Mouse (Mus musculus) v-Abl transformed pro-B cells (cell line): ENCODE data around the gene Napepld.
"Not testable (repeated sequence)": the region's sequence is repeated elsewhere in the genome, so short reads cannot be mapped to it uniquely, and the experiment has no call there.

ENCODE experiments used
- in situ Hi-C, 2 experiments: fragments of 400-800 bp; cut with MboI; formaldehyde crosslinking; loops; one replicate each; pipeline ENCODE4 v1.15.1; 2025; ENCODE audit not compliant: unreplicated experiment in 2 of 2

Gene Napepld

GRCm38 (mm10) chr5:21712127-21712715 is 11.0 kb upstream of the Napepld start:
- in situ Hi-C loops = no loop called here

- in situ Hi-C loops = not testable (repeated sequence)
These were observed 6.8 kb upstream of the Napepld start for GRCm38 (mm10) chr5:21708011-21708410.

GRCm38 (mm10) chr5:21706546-21706945 is 5.3 kb upstream of the Napepld start:
- in situ Hi-C loops = no loop called here

- in situ Hi-C loops = no loop called here
These were observed 2.5 kb upstream of the Napepld start for GRCm38 (mm10) chr5:21703708-21704107.

- in situ Hi-C loops = no loop called here
These were observed 1.8 kb upstream of the Napepld start for GRCm38 (mm10) chr5:21702873-21703475.

- in situ Hi-C loops = no loop called here
These were observed 791 bp upstream of the Napepld start for GRCm38 (mm10) chr5:21702009-21702364.

GRCm38 (mm10) chr5:21700934-21701333 is 262 bp downstream of the Napepld start:
- in situ Hi-C loops = no loop called here

- in situ Hi-C loops = no loop called here
These were observed 849 bp downstream of the Napepld start for GRCm38 (mm10) chr5:21700272-21700821.

- in situ Hi-C loops = loop anchor here in 1 of 2 experiments (5.0 kb wide), 1 partner anchor 37 kb away; no protein-coding TSS in a partner anchor
These were observed 1.6 kb downstream of the Napepld start for GRCm38 (mm10) chr5:21699555-21699954.

GRCm38 (mm10) chr5:21694854-21695490 is 6.2 kb downstream of the Napepld start:
- in situ Hi-C loops = loop anchor here in 1 of 2 experiments (5.0 kb wide), 1 partner anchor 33 kb away; no protein-coding TSS in a partner anchor

GRCm38 (mm10) chr5:21693372-21693870 is 7.8 kb downstream of the Napepld start:
- in situ Hi-C loops = no loop called here

GRCm38 (mm10) chr5:21692230-21692629 is 9.0 kb downstream of the Napepld start:
- in situ Hi-C loops = no loop called here

- in situ Hi-C loops = no loop called here
These were observed 14.2 kb downstream of the Napepld start for GRCm38 (mm10) chr5:21687042-21687441.

- in situ Hi-C loops = no loop called here
These were observed 16.2 kb downstream of the Napepld start for GRCm38 (mm10) chr5:21685001-21685400.

- in situ Hi-C loops = no loop called here
These were observed 17.4 kb downstream of the Napepld start for GRCm38 (mm10) chr5:21683811-21684210.

GRCm38 (mm10) chr5:21680940-21681339 is 20.3 kb downstream of the Napepld start:
- in situ Hi-C loops = no loop called here

- in situ Hi-C loops = no loop called here
These were observed 21.2 kb downstream of the Napepld start for GRCm38 (mm10) chr5:21680029-21680428.

- in situ Hi-C loops = no loop called here
These were observed 22.8 kb downstream of the Napepld start for GRCm38 (mm10) chr5:21678363-21678762.

- in situ Hi-C loops = no loop called here
These were observed 23.3 kb downstream of the Napepld start for GRCm38 (mm10) chr5:21677939-21678338.

GRCm38 (mm10) chr5:21675494-21675893 is 25.7 kb downstream of the Napepld start:
- in situ Hi-C loops = no loop called here

- in situ Hi-C loops = no loop called here
These were observed 26.2 kb downstream of the Napepld start for GRCm38 (mm10) chr5:21675019-21675418.
